Mouse (Mus musculus) ES-Bruce4 (cell line): ENCODE data around the gene A930009A15Rik.

Experiments used
- CTCF ChIP-seq: IDR thresholded peaks from one replicate; pipeline ENCODE4 v1.8.1; 2011; ENCODE audit warnings: low read depth, low read length
- POLR2A ChIP-seq: IDR thresholded peaks from one replicate; pipeline ENCODE4 v1.8.1; 2011; ENCODE audit warnings: low read length; ENCODE audit not compliant: insufficient read depth

DNA sequence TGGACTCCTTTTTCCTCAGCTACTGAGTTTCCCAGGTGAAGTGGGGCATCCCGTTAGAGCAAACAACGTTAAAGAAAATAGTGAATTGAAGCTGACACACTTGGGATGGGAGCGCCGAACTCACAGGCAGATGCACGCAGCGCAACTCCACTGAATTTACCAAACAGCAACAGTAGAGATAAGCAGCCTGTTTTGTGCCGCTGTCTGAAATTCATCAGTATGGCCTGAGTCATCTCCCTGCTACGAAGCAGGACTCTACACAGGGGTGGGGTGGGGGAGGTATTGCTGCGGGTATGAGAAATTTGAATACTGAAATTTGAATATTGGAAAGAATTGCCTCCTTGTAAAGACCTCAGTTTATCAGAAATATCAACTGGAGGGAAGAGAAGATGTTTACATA is 12.2 kb downstream of the A930009A15Rik start:
- TF ChIP-seq CTCF (no peak), POLR2A (no peak)
